Mouse (Mus musculus) small intestine, adult 2 months (tissue): ENCODE measurements at regions not wholly inside any gene's neighbourhood (a gene's known extent, or its start where the extent isn't known, plus 50 kb on each side); places are given as distances from the start of the nearest gene placed in this dataset.

Experiments
- H3K27ac ChIP-seq: fragments of 200-500 bp; 2 replicates; pipeline ENCODE4 v1.5.1; 2012; ENCODE audit warnings: low read depth, low read length, control low read depth, inconsistent platforms; ENCODE audit not compliant: insufficient read depth
- H3K27me3 ChIP-seq: fragments of 200-500 bp; 2 replicates; pipeline ENCODE4 v1.6.1; 2012; ENCODE audit warnings: mild to moderate bottlenecking, moderate library complexity, low read length, inconsistent platforms; ENCODE audit not compliant: control insufficient read depth, insufficient read depth
- H3K36me3 ChIP-seq: fragments of 200-500 bp; 2 replicates; pipeline ENCODE4 v1.6.1; 2012; ENCODE audit warnings: mild to moderate bottlenecking, low read length, control low read depth, inconsistent platforms; ENCODE audit not compliant: control insufficient read depth, insufficient read depth
- H3K4me1 ChIP-seq: fragments of 200-500 bp; 2 replicates; pipeline ENCODE4 v1.6.1; 2012; ENCODE audit warnings: low read length, inconsistent platforms, mixed read lengths; ENCODE audit not compliant: control insufficient read depth, insufficient read depth, insufficient read length
- H3K4me3 ChIP-seq: fragments of 200-500 bp; 2 replicates; pipeline ENCODE4 v1.5.1; 2012; ENCODE audit warnings: low read depth, mild to moderate bottlenecking, control low read depth, inconsistent platforms, low read length, moderate library complexity
- CTCF ChIP-seq: fragments of 200-500 bp; IDR thresholded peaks from 2 replicates; pipeline ENCODE4 v1.5.1; 2012; ENCODE audit warnings: low read depth, mild to moderate bottlenecking, control low read depth, inconsistent platforms, low read length, moderate library complexity, mixed read lengths; ENCODE audit not compliant: insufficient replicate concordance, insufficient read length; ENCODE audit errors: extremely low read depth
- POLR2A ChIP-seq: fragments of 200-500 bp; IDR thresholded peaks from 2 replicates; pipeline ENCODE4 v1.6.1; 2012; ENCODE audit warnings: low read depth, mild to moderate bottlenecking, control low read depth, inconsistent platforms, low read length, moderate library complexity
- WGBS: fragments of 180-500 bp; shearing (Covaris S2); methylation state at CpG from one replicate; pipeline ENCODE4 v1.1.7; 2018; 5-methylcytosine and 5-hydroxymethylcytosine counted together

GRCm38 (mm10) chr16:93110912-93111311 lies 285.0 kb upstream of the Runx1 start:
- 74% methylated on average over 3 of the region's 3 CpGs for WGBS

GRCm38 (mm10) chr16:93110451-93110850 lies 284.5 kb upstream of the Runx1 start:
- Histone ChIP-seq H3K4me3 (no peak overlapping the region), H3K27ac (no peak overlapping the region), H3K4me1 (peaks cover 3% of the 10 kb centered on the region), H3K27me3 (no peaks in the 10 kb centered on the region), H3K36me3 (no peaks in the 10 kb centered on the region)
- WGBS = 28% methylated on average over 6 of the region's 6 CpGs
- TF ChIP-seq CTCF (no peak), POLR2A (no peak)

More at GRCm38 (mm10) chr16:93110912-93111311, 285.0 kb upstream of the Runx1 start:
- H3K27me3 ChIP-seq = no peaks in the 10 kb centered on the region
- H3K4me3 ChIP-seq = no peak overlapping the region
- no peak overlapping the region for H3K27ac ChIP-seq
- no peak for TF ChIP-seq CTCF
- peaks cover 3% of the 10 kb centered on the region for H3K4me1 ChIP-seq
- H3K36me3 ChIP-seq = no peaks in the 10 kb centered on the region

- H3K27ac ChIP-seq = no peak overlapping the region
- H3K36me3 ChIP-seq = no peaks in the 10 kb centered on the region
- 74% methylated on average over 12 of the region's 12 CpGs for WGBS
- H3K4me3 ChIP-seq = no peak overlapping the region
- TF ChIP-seq POLR2A (no peak), CTCF (no peak)
- peaks cover 3% of the 10 kb centered on the region for H3K4me1 ChIP-seq
- no peaks in the 10 kb centered on the region for H3K27me3 ChIP-seq
Observed at GRCm38 (mm10) chr16:93109683-93110407, 283.9 kb upstream of the Runx1 start.

GRCm38 (mm10) chr16:93107524-93107845 lies 281.5 kb upstream of the Runx1 start:
- Histone ChIP-seq H3K4me1 (peaks cover 3% of the 10 kb centered on the region), H3K27me3 (no peaks in the 10 kb centered on the region), H3K36me3 (no peaks in the 10 kb centered on the region), H3K4me3 (no peak overlapping the region), H3K27ac (no peak overlapping the region)
- TF ChIP-seq POLR2A (no peak), CTCF (no peak)
- WGBS = 81% methylated on average over 5 of the region's 5 CpGs

GRCm38 (mm10) chr16:93106811-93107523 lies 281.0 kb upstream of the Runx1 start:
- TF ChIP-seq POLR2A (no peak), CTCF (no peak)
- peaks cover 3% of the 10 kb centered on the region for H3K4me1 ChIP-seq
- H3K27ac ChIP-seq = no peak overlapping the region
- no peaks in the 10 kb centered on the region for H3K27me3 ChIP-seq
- no peaks in the 10 kb centered on the region for H3K36me3 ChIP-seq
- H3K4me3 ChIP-seq = no peak overlapping the region
- 73% methylated on average over 13 of the region's 13 CpGs for WGBS

- Histone ChIP-seq H3K4me1 (no peaks in the 10 kb centered on the region), H3K27ac (no peak overlapping the region), H3K36me3 (no peaks in the 10 kb centered on the region), H3K4me3 (no peak overlapping the region), H3K27me3 (no peaks in the 10 kb centered on the region)
- WGBS = 25% methylated on average over 3 of the region's 3 CpGs
- TF ChIP-seq CTCF (no peak), POLR2A (no peak)
Observed at GRCm38 (mm10) chr16:93102174-93102573, 276.2 kb upstream of the Runx1 start.

- no peaks in the 10 kb centered on the region for H3K36me3 ChIP-seq
- no peak overlapping the region for H3K27ac ChIP-seq
- WGBS = 77% methylated on average over 8 of the region's 8 CpGs
- TF ChIP-seq CTCF (no peak), POLR2A (no peak)
- H3K27me3 ChIP-seq = no peaks in the 10 kb centered on the region
- no peak overlapping the region for H3K4me3 ChIP-seq
- no peaks in the 10 kb centered on the region for H3K4me1 ChIP-seq
Observed at GRCm38 (mm10) chr16:93098057-93098456, 272.1 kb upstream of the Runx1 start.
